Mouse (Mus musculus) bone marrow, adult 2 months (tissue): ENCODE measurements at regions not wholly inside any gene's neighbourhood (a gene's known extent, or its start where the extent isn't known, plus 50 kb on each side); places are given as distances from the start of the nearest gene placed in this dataset.

Source experiments
- CTCF ChIP-seq: fragments of 200-500 bp; IDR thresholded peaks from 2 replicates; pipeline ENCODE4 v1.5.1; 2011; ENCODE audit warnings: low read length, control low read depth; ENCODE audit not compliant: control insufficient read depth, insufficient read depth
- POLR2A ChIP-seq: fragments of 200-500 bp; IDR thresholded peaks from 2 replicates; pipeline ENCODE4 v1.6.1; 2011; ENCODE audit warnings: low read depth, mild to moderate bottlenecking, control low read depth, low read length, borderline replicate concordance; ENCODE audit not compliant: control insufficient read depth

- TF ChIP-seq POLR2A (no peak), CTCF (no peak)
Observed at GRCm38 (mm10) chr13:110832442-110832841, 422.4 kb upstream of the Actbl2 start.
